Mouse (Mus musculus) liver, adult 2 months (tissue): ENCODE data around the gene Igf1r.
A peak's percentile ranks its signal among the peaks of the same experiment; 100 is the strongest.

Source experiments
- CTCF ChIP-seq: fragments of 200-500 bp; IDR thresholded peaks from 2 replicates; pipeline ENCODE4 v1.5.1; 2011; ENCODE audit warnings: low read depth, low read length, control low read depth
- POLR2A ChIP-seq: fragments of 200-500 bp; IDR thresholded peaks from 2 replicates; pipeline ENCODE4 v1.6.1; 2011; ENCODE audit warnings: low read length, control low read depth; ENCODE audit not compliant: insufficient read depth; ENCODE audit errors: extremely low read depth

GRCm38 (mm10) chr7:68127799-68128261 is 175.2 kb downstream of the Igf1r start:
- TF ChIP-seq CTCF (peak; percentile 73), POLR2A (no peak)
